Mouse (Mus musculus): ENCODE measurements around the gene Ppm1h.

Ppm1h gene

GRCm38 (mm10) chr10:122768893-122769341 lies 90.4 kb downstream of the Ppm1h start:
- no peak for DNase-seq (ENCODE audit: low read depth, low spot score)

GRCm38 (mm10) chr10:122770337-122770736 lies 91.8 kb downstream of the Ppm1h start:
- no peak for DNase-seq (ENCODE audit: low read depth, low spot score)

GRCm38 (mm10) chr10:122770987-122771386 lies 92.4 kb downstream of the Ppm1h start:
- no peak for DNase-seq (ENCODE audit: low read depth, low spot score)

GRCm38 (mm10) chr10:122774169-122774568 lies 95.6 kb downstream of the Ppm1h start:
- no peak for DNase-seq (ENCODE audit: low read depth, low spot score)

GRCm38 (mm10) chr10:122777436-122777835 lies 98.9 kb downstream of the Ppm1h start:
- DNase-seq (ENCODE audit: low read depth, low spot score): no peak

- no peak for DNase-seq (ENCODE audit: low read depth, low spot score)
These were observed 99.5 kb downstream of the Ppm1h start for GRCm38 (mm10) chr10:122777939-122778655.

- DNase-seq (ENCODE audit: low read depth, low spot score): no peak
These were observed 100.8 kb downstream of the Ppm1h start for GRCm38 (mm10) chr10:122779351-122779750.

GRCm38 (mm10) chr10:122782755-122783154 lies 104.2 kb downstream of the Ppm1h start:
- no peak for DNase-seq (ENCODE audit: low read depth, low spot score)

- no peak for DNase-seq (ENCODE audit: low read depth, low spot score)
These were observed 111.1 kb downstream of the Ppm1h start for GRCm38 (mm10) chr10:122789648-122790170.

- no peak for DNase-seq (ENCODE audit: low read depth, low spot score)
These were observed 113.7 kb downstream of the Ppm1h start for GRCm38 (mm10) chr10:122792021-122792966.

- DNase-seq (ENCODE audit: low read depth, low spot score): no peak
These were observed 114.6 kb downstream of the Ppm1h start for GRCm38 (mm10) chr10:122793193-122793592.

GRCm38 (mm10) chr10:122794187-122794850 lies 115.8 kb downstream of the Ppm1h start:
- peak; percentile 73 for DNase-seq (ENCODE audit: low read depth, low spot score)

- no peak for DNase-seq (ENCODE audit: low read depth, low spot score)
These were observed 119.4 kb downstream of the Ppm1h start for GRCm38 (mm10) chr10:122797955-122798354.

- DNase-seq (ENCODE audit: low read depth, low spot score): no peak
These were observed 121.6 kb downstream of the Ppm1h start for GRCm38 (mm10) chr10:122800003-122800731.

GRCm38 (mm10) chr10:122800732-122801110 lies 122.2 kb downstream of the Ppm1h start:
- DNase-seq (ENCODE audit: low read depth, low spot score): no peak

GRCm38 (mm10) chr10:122802218-122802617 lies 123.7 kb downstream of the Ppm1h start:
- no peak for DNase-seq (ENCODE audit: low read depth, low spot score)

- DNase-seq (ENCODE audit: low read depth, low spot score): no peak
These were observed 124.3 kb downstream of the Ppm1h start for GRCm38 (mm10) chr10:122802901-122803300.

GRCm38 (mm10) chr10:122803906-122804305 lies 125.3 kb downstream of the Ppm1h start:
- DNase-seq (ENCODE audit: low read depth, low spot score): peak; percentile 72

- DNase-seq (ENCODE audit: low read depth, low spot score): no peak
These were observed 127.3 kb downstream of the Ppm1h start for GRCm38 (mm10) chr10:122805866-122806265.

- DNase-seq (ENCODE audit: low read depth, low spot score): peak; percentile 79
These were observed 128.9 kb downstream of the Ppm1h start for GRCm38 (mm10) chr10:122807127-122808105.
